Mouse (Mus musculus): ENCODE results near the gene Med15. TPM values are rescaled to one million over a fixed set of nuclear protein-coding genes. Genes with fewer than 3 reads are reported as not detected.
"Not testable (repeated sequence)": the region's sequence is repeated elsewhere in the genome, so short reads cannot be mapped to it uniquely, and the experiment has no call there.

The Med15 gene
- polyA plus RNA-seq, 1 experiment from 2014 or later = 29.4 TPM

GRCm38 (mm10) chr16:17742810-17743209 is 10.1 kb upstream of the Med15 start:
- H3K9me3 ChIP-seq (ENCODE audit: control insufficient read depth, low read length) = no peaks in the 10 kb centered on the region
- H3K9ac ChIP-seq (ENCODE audit: low read length) = no peak overlapping the region
- 93% methylated on average over 1 of the region's 1 CpGs for WGBS
- no peaks in the 10 kb centered on the region for H3K4me1 ChIP-seq (ENCODE audit: control insufficient read depth, insufficient read depth, low read length)
- no peaks in the 10 kb centered on the region for H3K36me3 ChIP-seq (ENCODE audit: control insufficient read depth, insufficient read depth, low read length)
- ATAC-seq (ENCODE audit: low FRiP score) (no peak), DNase-seq (ENCODE audit: low spot score, missing footprints) (no peak)
- no peaks in the 10 kb centered on the region for H3K27me3 ChIP-seq (ENCODE audit: control insufficient read depth, insufficient read depth, low read length)
- no peak overlapping the region for H3K4me3 ChIP-seq (ENCODE audit: low read depth, low read length)
- H3K27ac ChIP-seq (ENCODE audit: low read depth, low read length) = no peak overlapping the region
- H3K4me2 ChIP-seq = no peak overlapping the region

DNA sequence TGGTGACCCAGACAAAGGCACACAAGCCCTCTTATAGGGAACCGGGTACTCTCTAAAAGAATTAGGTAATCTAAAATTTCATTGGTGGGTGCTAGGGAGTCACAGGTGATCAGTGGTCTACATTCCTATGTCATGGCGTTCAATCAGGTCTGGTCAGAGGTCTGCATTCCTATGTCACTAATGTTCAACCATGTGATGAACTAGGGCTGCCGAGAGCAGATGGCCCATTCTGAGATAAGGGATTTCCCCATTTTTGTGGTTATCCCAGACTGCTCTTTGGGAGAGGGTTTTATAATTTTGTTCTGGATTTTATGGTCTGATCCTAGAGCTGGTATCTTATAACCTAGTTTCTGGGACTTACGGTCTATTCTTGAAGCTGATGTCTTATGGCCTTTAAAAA is 7.4 kb upstream of the Med15 start:
- ATAC-seq (ENCODE audit: low FRiP score) = no peak
- WGBS = 87% methylated on average over 4 of the region's 4 CpGs
- Histone ChIP-seq H3K27ac (ENCODE audit: low read depth, low read length) (no peak overlapping the region), H3K9ac (ENCODE audit: low read length) (no peak overlapping the region), H3K9me3 (ENCODE audit: control insufficient read depth, low read length) (no peaks in the 10 kb centered on the region), H3K4me1 (ENCODE audit: control insufficient read depth, insufficient read depth, low read length) (no peaks in the 10 kb centered on the region), H3K4me2 (no peak overlapping the region), H3K27me3 (ENCODE audit: control insufficient read depth, insufficient read depth, low read length) (no peaks in the 10 kb centered on the region), H3K4me3 (ENCODE audit: low read depth, low read length) (no peak overlapping the region), H3K36me3 (ENCODE audit: control insufficient read depth, insufficient read depth, low read length) (no peaks in the 10 kb centered on the region)
- peak; percentile 57 for DNase-seq (ENCODE audit: low spot score, missing footprints)

DNA sequence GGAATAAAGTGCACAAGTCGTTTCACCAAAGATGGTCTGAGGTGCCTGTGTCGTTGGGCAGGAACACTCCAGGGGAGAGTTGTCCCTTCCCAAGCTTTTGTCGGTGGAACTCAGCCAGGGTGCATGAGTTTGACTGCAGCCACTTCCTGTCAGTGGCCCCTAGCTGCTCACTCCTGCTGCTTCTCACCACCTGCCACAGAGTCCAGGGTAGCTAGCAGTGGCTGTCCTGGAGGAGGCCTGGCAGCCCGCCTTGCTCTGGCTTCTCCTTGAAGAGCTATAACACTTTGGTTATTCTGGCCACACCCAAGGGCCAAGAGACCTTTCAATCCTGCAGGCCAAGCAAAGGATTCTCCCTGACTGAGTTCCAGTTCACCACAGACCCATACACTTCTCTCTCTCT is 3.5 kb upstream of the Med15 start:
- no peaks in the 10 kb centered on the region for H3K4me1 ChIP-seq (ENCODE audit: control insufficient read depth, insufficient read depth, low read length)
- DNase-seq (ENCODE audit: low spot score, missing footprints) (no peak), ATAC-seq (ENCODE audit: low FRiP score) (no peak)
- no peaks in the 10 kb centered on the region for H3K27me3 ChIP-seq (ENCODE audit: control insufficient read depth, insufficient read depth, low read length)
- no peak overlapping the region for H3K4me2 ChIP-seq
- no peak overlapping the region for H3K4me3 ChIP-seq (ENCODE audit: low read depth, low read length)
- WGBS = 58% methylated on average over 4 of the region's 4 CpGs
- no peak overlapping the region for H3K9ac ChIP-seq (ENCODE audit: low read length)
- H3K9me3 ChIP-seq (ENCODE audit: control insufficient read depth, low read length) = no peaks in the 10 kb centered on the region
- H3K36me3 ChIP-seq (ENCODE audit: control insufficient read depth, insufficient read depth, low read length) = no peaks in the 10 kb centered on the region
- H3K27ac ChIP-seq (ENCODE audit: low read depth, low read length) = no peak overlapping the region

DNA sequence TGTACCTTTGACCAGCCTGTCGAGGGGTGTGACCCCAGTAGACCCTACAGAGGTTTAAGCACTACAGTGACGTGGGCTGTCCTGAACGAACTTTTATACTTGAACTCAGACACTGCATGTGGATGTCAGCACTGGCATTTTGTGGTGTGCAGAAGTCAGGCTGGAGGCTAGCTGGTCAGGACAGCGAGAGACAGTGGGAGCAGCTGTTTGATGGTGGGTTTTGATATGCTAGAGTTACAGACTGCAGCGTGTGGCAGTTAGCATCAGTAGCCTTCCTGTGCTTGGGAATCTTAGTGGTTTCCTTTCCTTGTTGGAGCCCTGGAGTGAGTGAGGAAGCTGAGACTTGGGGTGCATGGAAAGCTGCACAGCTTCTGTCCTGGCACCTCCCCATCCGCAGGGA is 2.2 kb upstream of the Med15 start:
- not testable (repeated sequence) for H3K9ac ChIP-seq (ENCODE audit: low read length); H3K4me2 ChIP-seq; H3K4me3 ChIP-seq (ENCODE audit: low read depth, low read length); DNase-seq (ENCODE audit: low spot score, missing footprints); H3K36me3 ChIP-seq (ENCODE audit: control insufficient read depth, insufficient read depth, low read length); H3K4me1 ChIP-seq (ENCODE audit: control insufficient read depth, insufficient read depth, low read length); ATAC-seq (ENCODE audit: low FRiP score); H3K9me3 ChIP-seq (ENCODE audit: control insufficient read depth, low read length); H3K27me3 ChIP-seq (ENCODE audit: control insufficient read depth, insufficient read depth, low read length); H3K27ac ChIP-seq (ENCODE audit: low read depth, low read length)
- 89% methylated on average over 6 of the region's 6 CpGs for WGBS

DNA sequence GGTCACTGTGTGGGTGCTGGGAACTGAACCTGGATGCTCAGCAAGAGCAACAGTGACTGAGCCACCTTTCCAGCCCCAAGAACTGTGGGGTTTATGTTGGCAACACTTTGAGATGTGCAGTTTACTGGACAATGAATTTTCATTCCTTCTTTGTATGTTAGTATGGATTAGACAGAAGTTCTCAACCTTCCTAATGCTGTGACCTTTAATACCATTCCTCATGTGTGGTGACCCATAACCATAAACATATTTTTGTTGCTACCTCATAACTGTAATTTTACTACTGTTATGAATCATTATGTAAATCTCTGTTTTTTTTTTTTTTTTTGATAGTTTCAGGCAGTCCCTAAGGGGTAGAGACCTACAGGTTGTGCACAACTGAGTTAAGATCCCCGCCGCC is 955 bp upstream of the Med15 start:
- ATAC-seq (ENCODE audit: low FRiP score) = no peak
- 71% methylated on average over 2 of the region's 2 CpGs for whole genome bisulfite sequencing
- H3K9me3 ChIP-seq (ENCODE audit: control insufficient read depth, low read length) = no peaks in the 10 kb centered on the region
- H3K27me3 ChIP-seq (ENCODE audit: control insufficient read depth, insufficient read depth, low read length) = no peaks in the 10 kb centered on the region
- no peak for DNase-seq (ENCODE audit: low spot score, missing footprints)
- no peak overlapping the region for H3K9ac ChIP-seq (ENCODE audit: low read length)
- H3K4me3 ChIP-seq (ENCODE audit: low read depth, low read length) = no peak overlapping the region
- H3K4me2 ChIP-seq = peak overlapping the region; percentile 9; the same call in 1 of the 2 replicates
- H3K4me1 ChIP-seq (ENCODE audit: control insufficient read depth, insufficient read depth, low read length) = no peaks in the 10 kb centered on the region
- H3K27ac ChIP-seq (ENCODE audit: low read depth, low read length) = no peak overlapping the region
- H3K36me3 ChIP-seq (ENCODE audit: control insufficient read depth, insufficient read depth, low read length) = no peaks in the 10 kb centered on the region

DNA sequence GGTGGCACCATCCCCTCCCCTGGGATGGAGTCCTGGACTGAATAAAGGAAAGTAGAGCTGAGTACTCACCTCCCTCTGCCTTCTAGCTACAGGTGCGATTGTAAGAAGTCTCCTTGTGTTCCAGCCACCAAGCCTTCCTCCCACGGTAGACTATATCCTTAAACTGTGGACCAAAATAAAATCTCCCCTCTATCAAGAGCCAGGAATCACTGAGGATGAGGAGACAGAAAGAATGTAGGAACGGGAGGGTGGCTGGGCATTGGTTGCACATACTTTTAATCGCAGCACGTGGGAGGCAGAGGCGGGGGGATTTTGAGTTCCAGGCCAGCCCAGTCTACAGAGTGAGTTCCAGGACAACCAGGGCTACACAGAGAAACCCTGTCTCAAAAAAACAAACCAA is 260 bp downstream of the Med15 start:
- Histone ChIP-seq H3K27me3 (ENCODE audit: control insufficient read depth, insufficient read depth, low read length) (no peaks in the 10 kb centered on the region), H3K4me1 (ENCODE audit: control insufficient read depth, insufficient read depth, low read length) (no peaks in the 10 kb centered on the region), H3K27ac (ENCODE audit: low read depth, low read length) (no peak overlapping the region), H3K4me3 (ENCODE audit: low read depth, low read length) (no peak overlapping the region), H3K9me3 (ENCODE audit: control insufficient read depth, low read length) (no peaks in the 10 kb centered on the region), H3K36me3 (ENCODE audit: control insufficient read depth, insufficient read depth, low read length) (no peaks in the 10 kb centered on the region), H3K4me2 (no peak overlapping the region), H3K9ac (ENCODE audit: low read length) (no peak overlapping the region)
- no peak for ATAC-seq (ENCODE audit: low FRiP score)
- no peak for DNase-seq (ENCODE audit: low spot score, missing footprints)
- 65% methylated on average over 6 of the region's 6 CpGs for WGBS

GRCm38 (mm10) chr16:17732021-17732420 is 670 bp downstream of the Med15 start:
- no peak overlapping the region for H3K4me3 ChIP-seq (ENCODE audit: low read depth, low read length)
- no peak overlapping the region for H3K4me2 ChIP-seq
- no peak overlapping the region for H3K27ac ChIP-seq (ENCODE audit: low read depth, low read length)
- no peaks in the 10 kb centered on the region for H3K4me1 ChIP-seq (ENCODE audit: control insufficient read depth, insufficient read depth, low read length)
- WGBS = 46% methylated on average over 3 of the region's 3 CpGs
- no peaks in the 10 kb centered on the region for H3K36me3 ChIP-seq (ENCODE audit: control insufficient read depth, insufficient read depth, low read length)
- DNase-seq (ENCODE audit: low spot score, missing footprints) = no peak
- no peaks in the 10 kb centered on the region for H3K9me3 ChIP-seq (ENCODE audit: control insufficient read depth, low read length)
- ATAC-seq (ENCODE audit: low FRiP score) = no peak
- H3K9ac ChIP-seq (ENCODE audit: low read length) = no peak overlapping the region
- no peaks in the 10 kb centered on the region for H3K27me3 ChIP-seq (ENCODE audit: control insufficient read depth, insufficient read depth, low read length)

- Histone ChIP-seq H3K27ac (ENCODE audit: low read depth, low read length) (no peak overlapping the region), H3K4me2 (no peak overlapping the region), H3K36me3 (ENCODE audit: control insufficient read depth, insufficient read depth, low read length) (no peaks in the 10 kb centered on the region), H3K9me3 (ENCODE audit: control insufficient read depth, low read length) (no peaks in the 10 kb centered on the region), H3K9ac (ENCODE audit: low read length) (no peak overlapping the region), H3K27me3 (ENCODE audit: control insufficient read depth, insufficient read depth, low read length) (no peaks in the 10 kb centered on the region), H3K4me3 (ENCODE audit: low read depth, low read length) (no peak overlapping the region), H3K4me1 (ENCODE audit: control insufficient read depth, insufficient read depth, low read length) (no peaks in the 10 kb centered on the region)
- ATAC-seq (ENCODE audit: low FRiP score) = no peak
- DNase-seq (ENCODE audit: low spot score, missing footprints) = no peak
Measured at GRCm38 (mm10) chr16:17729974-17730373, 2.7 kb downstream of the Med15 start.

DNA sequence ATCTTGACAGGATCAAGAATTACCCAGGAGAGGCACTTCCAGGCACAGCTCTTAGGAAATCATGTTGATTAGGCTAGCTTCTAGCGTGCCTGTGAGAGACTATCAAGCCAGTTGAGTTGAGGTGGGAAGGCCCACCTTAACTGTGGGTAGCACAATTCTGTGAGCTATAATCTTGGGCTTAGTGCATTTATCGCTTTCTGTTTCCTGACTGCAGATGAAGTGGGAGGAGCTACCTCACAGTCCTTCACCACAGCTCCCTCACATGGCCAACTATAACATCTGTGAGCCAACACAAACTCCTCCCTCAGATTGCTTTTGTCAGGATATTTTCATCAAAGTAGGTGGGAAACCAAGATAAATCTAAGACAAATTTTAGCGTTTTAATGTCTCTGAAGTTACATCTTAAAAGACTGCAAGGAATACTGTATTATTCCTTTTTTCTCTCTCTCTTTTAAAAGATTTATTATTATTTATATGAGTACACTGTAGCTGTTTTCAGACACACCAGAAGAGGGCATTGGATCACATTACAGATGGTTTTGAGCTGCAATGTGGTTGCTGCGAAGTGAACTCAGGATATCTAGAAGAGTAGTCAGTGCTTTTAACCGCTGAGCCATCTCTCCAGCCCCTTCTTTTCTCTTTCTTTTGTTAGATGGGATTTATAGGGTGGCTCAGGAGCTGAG is 5.4 kb downstream of the Med15 start:
- H3K27me3 ChIP-seq (ENCODE audit: control insufficient read depth, insufficient read depth, low read length) = no peaks in the 10 kb centered on the region
- H3K9ac ChIP-seq (ENCODE audit: low read length) = no peak overlapping the region
- H3K4me2 ChIP-seq = no peak overlapping the region
- no peak overlapping the region for H3K27ac ChIP-seq (ENCODE audit: low read depth, low read length)
- H3K36me3 ChIP-seq (ENCODE audit: control insufficient read depth, insufficient read depth, low read length) = no peaks in the 10 kb centered on the region
- no peak overlapping the region for H3K4me3 ChIP-seq (ENCODE audit: low read depth, low read length)
- no peaks in the 10 kb centered on the region for H3K4me1 ChIP-seq (ENCODE audit: control insufficient read depth, insufficient read depth, low read length)
- no peaks in the 10 kb centered on the region for H3K9me3 ChIP-seq (ENCODE audit: control insufficient read depth, low read length)
- 18% methylated on average over 5 of the region's 5 CpGs for WGBS
- no peak for ATAC-seq (ENCODE audit: low FRiP score)
- no peak for DNase-seq (ENCODE audit: low spot score, missing footprints)

Measured in midbrain, embryonic 11.5 days (tissue).